Mouse (Mus musculus): ENCODE data around the gene Pcbp2. TPM values are rescaled to one million over a fixed set of nuclear protein-coding genes. Genes with fewer than 3 reads are reported as not detected.

Pcbp2 gene
- total RNA-seq (2021) = 100 to 1,000 TPM; 438 to 462 TPM
- long read RNA-seq, experiment 1, partial matches to known transcripts = 8 of 62 reads
- long read RNA-seq, experiment 1, other reads (novel, unspliced or antisense) = 50 of 62 reads
- long read RNA-seq, experiment 2, partial matches to known transcripts = 38 of 116 reads
- long read RNA-seq, experiment 2, other reads (novel, unspliced or antisense) = 74 of 116 reads

DNA sequence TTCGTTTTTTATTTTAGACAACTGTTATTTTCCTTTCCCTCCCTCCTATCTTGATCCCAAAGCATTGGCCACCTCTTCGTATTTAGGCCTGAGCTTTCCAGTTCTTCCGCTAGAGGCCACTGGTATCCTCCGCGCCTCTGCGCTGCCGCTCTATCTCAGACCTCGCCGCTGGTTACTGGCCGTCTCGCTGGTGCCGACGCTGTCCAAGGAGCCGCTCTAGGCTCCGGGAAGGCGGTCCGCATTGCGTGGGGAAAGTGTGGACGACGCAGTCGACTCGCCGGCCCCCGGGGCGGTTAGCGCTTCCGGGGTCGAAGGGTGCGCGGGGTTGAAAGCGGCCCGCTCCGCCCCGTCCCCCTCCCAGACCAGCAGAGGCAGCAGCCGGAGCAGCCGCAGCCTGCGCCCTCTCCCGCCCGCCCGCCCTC lies at the start of gene Pcbp2:
Gene Pcbp2, plus strand, starts transcription at position 357 of the 422 bp plus-strand sequence.
- peak; percentile 94 to 97 for DNase-seq (ENCODE audit: low spot score in 2 of 2)

DNA sequence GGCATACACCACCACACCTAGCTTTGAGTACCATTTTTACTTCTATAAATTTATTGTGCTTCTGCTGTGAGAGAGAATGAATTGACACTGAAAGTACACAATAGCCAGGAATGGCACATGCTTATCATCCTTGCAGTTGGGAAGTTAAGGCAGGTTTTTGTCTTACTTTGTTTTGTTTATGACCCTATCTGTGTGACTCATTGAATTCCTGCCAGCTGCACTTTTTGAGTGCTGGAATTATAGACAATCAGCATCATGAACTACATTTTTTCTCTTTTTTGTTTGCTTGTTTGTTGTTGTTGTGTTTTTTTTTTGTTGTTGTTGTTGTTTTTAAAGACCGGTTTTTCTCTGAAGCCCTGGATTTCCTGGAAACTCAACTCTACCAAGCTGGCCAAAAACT lies 49.4 kb upstream of the Pcbp2 start:
- DNase-seq (ENCODE audit: low spot score in 2 of 2) = no peak

- peak in 1 of 2 experiments; percentile 62 for DNase-seq (ENCODE audit: low spot score in 2 of 2)
Measured at GRCm38 (mm10) chr15:102421437-102421836, 48.9 kb upstream of the Pcbp2 start.

- no peak for DNase-seq (ENCODE audit: low spot score in 2 of 2)
Measured at GRCm38 (mm10) chr15:102423602-102424240, 46.6 kb upstream of the Pcbp2 start.

GRCm38 (mm10) chr15:102424657-102425056 lies 45.7 kb upstream of the Pcbp2 start:
- no peak for DNase-seq (ENCODE audit: low spot score in 2 of 2)

DNA sequence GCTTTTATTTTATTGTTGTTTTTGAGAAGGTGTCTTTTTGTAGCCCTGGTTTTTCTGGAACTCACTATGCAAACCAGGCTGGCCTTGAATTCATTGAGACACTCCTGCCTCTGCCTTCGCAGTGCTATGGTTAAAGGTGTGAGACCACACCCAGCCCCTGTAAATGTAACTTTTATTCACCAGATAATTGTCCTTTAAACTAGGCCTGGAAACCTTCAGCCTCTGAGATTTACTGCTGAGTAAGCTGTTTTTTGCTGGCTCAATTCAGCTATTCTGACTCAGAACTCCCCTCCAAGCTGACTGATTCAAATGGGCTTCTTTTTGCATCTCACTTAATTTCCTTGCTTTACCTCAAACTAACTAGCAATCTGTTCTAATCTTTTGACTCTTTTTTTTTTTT lies 43.4 kb upstream of the Pcbp2 start:
- DNase-seq (ENCODE audit: low spot score in 2 of 2) = no peak

DNA sequence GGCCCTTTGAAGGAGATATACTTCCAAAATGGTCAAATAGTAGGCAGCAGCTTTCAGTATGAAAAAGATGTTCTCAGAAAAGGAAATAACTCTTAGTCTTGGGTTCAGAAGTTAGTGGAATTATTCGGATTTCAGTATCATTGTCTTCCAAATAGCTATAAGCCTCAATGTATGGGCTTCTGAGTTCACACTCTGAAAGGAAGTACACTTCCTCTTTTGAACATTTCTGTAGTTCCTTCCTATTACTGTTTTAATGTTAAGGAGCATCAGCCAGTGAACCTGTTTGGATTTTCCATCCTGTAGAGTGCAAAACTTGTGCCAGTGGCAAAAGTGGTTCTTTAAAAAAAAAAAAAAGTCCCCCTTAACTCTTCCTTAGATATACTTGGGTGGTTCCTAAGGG lies 38.3 kb upstream of the Pcbp2 start:
- no peak for DNase-seq (ENCODE audit: low spot score in 2 of 2)

DNA sequence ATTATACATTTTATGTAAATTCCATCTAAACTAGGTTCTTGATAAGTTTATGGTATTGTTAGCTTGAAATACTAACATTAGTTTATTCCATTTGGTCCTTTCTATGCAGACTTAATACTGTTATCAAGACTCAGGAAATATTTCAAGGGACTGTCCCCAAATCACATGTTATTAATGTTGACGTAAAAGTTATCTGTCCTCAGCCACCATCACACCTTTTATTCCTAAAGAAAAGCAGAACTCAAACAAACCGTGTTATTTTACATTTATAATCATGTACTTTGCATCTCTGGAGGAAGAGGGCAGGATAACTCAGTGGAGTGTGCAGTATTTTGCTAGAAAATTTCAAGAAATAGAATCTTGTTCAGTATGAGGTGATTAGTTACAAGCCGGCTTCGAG lies 37.2 kb upstream of the Pcbp2 start:
- no peak for DNase-seq (ENCODE audit: low spot score in 2 of 2)

DNA sequence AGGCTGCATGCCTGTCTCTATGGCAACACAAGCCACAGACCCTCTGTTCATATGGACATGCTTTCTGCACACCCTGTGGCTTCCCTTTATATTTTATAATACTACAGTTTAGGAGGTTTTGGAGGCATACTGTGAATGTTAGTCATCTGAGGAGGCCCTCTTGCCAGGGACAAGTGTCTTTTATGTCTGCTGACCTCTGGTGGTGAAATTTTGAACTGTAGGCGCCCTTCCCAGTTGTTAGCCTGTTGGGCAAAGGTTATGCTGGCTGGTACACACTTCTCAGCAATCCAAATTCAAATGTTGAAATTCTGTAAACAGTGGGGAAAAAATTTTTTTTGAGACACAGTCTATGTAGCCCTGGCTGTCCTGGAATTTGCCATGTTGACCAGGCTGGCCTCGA lies 27.8 kb upstream of the Pcbp2 start:
- DNase-seq (ENCODE audit: low spot score in 2 of 2) = peak; percentile 79 to 85

GRCm38 (mm10) chr15:102445146-102445545 lies 25.2 kb upstream of the Pcbp2 start, which contains the start of gene Amhr2:
Gene Amhr2 (plus strand): TSS chr15:102445367.
- no peak for DNase-seq (ENCODE audit: low spot score in 2 of 2)

- DNase-seq (ENCODE audit: low spot score in 2 of 2) = no peak
Measured at GRCm38 (mm10) chr15:102446448-102446847, 23.9 kb upstream of the Pcbp2 start.

GRCm38 (mm10) chr15:102449366-102449765 lies 21.0 kb upstream of the Pcbp2 start:
- DNase-seq (ENCODE audit: low spot score in 2 of 2) = no peak

- DNase-seq (ENCODE audit: low spot score in 2 of 2) = no peak
Measured at GRCm38 (mm10) chr15:102450928-102451327, 19.4 kb upstream of the Pcbp2 start.

DNA sequence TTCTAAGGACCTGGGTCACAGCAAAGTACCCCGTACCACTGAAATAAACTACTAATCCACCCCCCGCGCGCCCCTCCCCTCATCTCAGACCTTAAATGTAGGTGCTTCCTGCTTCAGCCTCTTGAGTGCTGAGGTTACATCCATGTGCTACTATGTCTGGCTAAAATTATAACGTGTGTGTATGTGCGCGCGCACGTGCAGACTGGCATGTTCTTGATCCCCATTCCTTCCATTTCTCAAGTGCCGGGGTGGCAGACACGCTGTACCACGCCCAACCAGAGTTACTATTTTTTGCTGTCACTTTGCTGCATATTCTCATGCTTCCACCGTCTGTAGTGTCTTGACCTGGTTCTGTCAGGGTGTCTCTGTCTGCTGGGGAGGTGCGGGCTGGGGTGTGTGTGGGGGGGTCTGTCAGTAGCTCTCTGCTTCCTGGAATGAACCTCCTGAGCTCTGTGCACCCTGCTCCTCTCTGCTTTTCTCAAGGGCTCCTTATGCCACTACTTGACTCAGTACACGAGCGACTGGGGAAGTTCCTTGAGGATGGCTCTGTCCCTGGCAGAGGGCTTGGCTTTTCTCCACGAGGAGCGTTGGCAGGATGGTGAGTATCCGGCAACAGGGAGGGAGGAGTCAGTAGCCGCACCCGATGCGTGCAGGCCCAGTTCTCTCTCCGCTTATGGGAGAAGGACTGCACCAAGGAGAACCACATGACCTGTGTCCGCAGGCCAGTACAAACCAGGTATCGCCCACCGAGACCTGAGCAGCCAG lies 18.5 kb upstream of the Pcbp2 start:
- DNase-seq (ENCODE audit: low spot score in 2 of 2) = no peak

DNA sequence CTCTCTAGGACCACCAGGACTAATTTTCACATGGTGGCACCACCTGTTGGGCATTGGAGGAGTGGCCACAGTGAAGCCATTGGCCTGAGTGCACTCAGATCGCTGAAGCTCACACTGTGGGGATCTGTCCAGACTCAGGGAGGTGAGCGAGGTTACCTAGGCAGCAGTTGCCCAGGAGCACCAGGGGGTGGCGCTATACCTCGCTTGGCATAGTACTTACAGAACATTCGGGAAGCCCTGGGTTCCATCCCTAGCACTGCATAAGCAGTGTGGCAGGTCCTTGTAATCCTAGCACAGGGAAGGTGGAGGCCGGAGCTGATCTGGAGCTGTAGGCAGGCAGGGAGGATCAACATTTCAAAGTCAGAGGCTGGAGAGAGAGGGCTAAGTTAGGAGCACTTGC lies 14.3 kb upstream of the Pcbp2 start:
- no peak for DNase-seq (ENCODE audit: low spot score in 2 of 2)

DNA sequence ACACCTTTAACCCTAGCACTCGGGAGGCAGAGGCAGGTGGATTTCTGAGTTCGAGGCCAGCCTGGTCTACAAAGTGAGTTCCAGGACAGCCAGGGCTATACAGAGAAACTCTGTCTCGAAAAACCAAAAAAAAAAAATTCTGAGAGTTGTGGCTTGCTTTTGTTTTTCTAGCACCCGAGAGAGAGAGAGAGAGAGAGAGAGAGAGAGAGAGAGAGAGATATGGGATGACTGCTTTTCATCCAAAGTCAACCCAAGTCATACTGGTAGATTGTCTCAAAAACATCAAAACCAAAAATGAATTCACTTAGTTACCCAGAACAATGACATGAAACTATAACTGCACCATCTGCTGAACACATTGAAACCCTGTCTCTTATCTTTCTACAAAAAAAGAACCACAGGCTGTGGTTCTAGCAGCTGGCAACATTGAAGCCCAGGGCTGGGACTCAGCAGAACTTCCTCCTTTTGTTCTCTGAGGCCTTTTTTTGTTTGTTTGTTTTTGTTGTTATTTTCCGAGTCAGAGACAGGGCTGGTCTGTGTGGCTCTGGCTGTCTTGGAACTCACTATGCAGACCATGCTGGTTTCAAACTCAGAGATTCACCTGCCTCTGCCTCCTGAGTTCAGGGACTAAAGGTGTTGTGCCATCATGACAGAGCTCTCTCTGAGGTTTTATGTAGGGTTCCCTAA lies 12.1 kb upstream of the Pcbp2 start:
- no peak for DNase-seq (ENCODE audit: low spot score in 2 of 2)

DNA sequence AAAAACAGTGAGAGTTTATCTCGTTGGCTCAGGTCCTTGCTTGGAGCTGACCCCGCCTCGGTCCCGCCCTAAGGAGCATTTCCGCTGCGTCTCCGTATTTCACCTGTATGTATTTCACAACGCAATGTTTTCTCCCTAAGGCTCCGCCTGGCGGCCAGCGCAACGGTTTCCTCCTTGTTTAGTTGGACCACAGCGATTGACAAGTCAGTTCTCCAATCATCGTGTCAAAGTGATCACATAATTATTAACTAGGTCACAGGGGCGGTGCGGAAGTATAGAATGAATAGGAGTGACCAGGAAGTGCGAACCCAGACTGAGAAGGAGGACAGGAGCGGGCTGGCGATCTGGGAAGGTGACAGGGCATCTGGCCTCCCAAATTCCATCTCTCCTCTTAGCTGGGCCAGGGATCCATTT lies 11.4 kb upstream of the Pcbp2 start, which contains the start of gene Prr13:
Gene Prr13, plus strand, starts transcription at position 125 of the 414 bp plus-strand sequence.
- peak; percentile 73 to 88 for DNase-seq (ENCODE audit: low spot score in 2 of 2)

DNA sequence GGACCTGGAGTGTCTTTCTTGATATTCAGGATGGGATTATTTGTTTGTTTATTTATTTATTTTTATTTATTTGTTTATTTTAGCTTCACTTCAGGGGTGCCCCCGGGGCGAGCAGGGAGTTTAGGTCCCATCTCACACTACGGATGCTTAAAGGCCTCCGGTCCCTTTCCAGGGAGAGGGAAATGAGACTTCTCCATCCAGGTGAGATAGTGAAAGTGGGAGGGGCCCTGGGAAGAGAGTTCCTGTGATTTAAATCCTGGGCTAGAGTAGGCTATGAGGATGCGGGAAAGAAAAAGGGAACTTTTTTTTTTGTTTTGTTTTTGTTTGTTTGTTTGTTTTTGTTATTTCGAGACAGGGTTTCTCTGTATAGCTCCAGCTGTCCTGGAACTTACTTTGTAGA lies 11.0 kb upstream of the Pcbp2 start:
- no peak for DNase-seq (ENCODE audit: low spot score in 2 of 2)

DNA sequence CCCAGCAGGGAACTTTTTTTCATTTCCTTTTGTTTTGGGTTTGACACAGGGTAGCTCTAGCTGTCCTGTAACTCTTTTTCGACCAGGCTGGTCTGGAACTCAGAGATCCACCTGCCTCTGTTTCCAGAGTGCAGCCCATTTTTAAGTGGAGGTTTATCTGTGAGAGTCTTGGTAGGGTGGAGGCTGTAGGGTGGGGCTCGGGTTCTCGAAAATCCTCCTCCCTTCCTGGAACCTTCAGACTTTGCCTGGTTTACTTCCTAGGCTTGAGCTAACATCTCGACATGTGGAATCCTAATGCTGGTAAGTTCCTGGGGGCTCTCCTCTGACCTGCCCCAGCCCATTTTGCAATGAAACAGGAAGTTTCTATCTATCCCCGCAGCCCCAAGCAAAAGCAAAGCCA lies 10.5 kb upstream of the Pcbp2 start:
- DNase-seq (ENCODE audit: low spot score in 2 of 2) = no peak

DNA sequence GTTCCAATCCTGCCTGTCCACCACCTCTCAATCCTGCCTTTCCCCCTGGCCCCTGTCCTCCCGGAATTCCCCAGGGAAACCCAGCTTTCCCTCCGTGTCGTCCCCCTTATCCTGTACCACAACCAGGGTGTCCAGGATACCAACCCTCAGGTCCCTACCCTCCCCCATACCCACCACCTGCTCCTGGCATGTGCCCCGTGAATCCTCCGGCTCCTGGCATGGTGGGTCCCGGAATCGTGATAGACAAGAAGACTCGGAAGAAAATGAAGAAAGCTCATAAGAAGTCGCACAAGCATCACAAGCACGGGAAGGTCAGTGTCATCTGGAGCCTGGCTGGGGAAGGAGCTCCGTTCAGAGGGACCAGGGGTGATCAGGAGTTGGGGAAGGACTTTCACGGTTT lies 9.9 kb upstream of the Pcbp2 start:
- no peak for DNase-seq (ENCODE audit: low spot score in 2 of 2)

- no peak for DNase-seq (ENCODE audit: low spot score in 2 of 2)
Measured at GRCm38 (mm10) chr15:102460971-102461370, 9.4 kb upstream of the Pcbp2 start.
